In genomic region chr1:172205741-172206087, GRCm38 (mm10) we compare ENCODE assay signal across 8 mouse cellular contexts. TPM values are rescaled to one million over a fixed set of nuclear protein-coding genes. Genes with fewer than 3 reads are reported as not detected.
DNase-seq lines count a peak whose midpoint lies in the region; ATAC-seq and TF ChIP-seq lines count a peak whose summit lies in the region.

No protein-coding gene starts in this region.

- 7% methylated on average over 3 of the region's 3 CpGs for WGBS in heart, embryonic 15.5 days
- 6% methylated on average over 3 of the region's 3 CpGs for WGBS in forebrain, embryonic 11.5 days
- 18% methylated on average over 3 of the region's 3 CpGs for WGBS in liver, embryonic 13.5 days (ENCODE audit: insufficient replicate concordance)
- 12% methylated on average over 3 of the region's 3 CpGs for WGBS in stomach, embryonic 16.5 days

- TF ChIP-seq POLR2A in ES-Bruce4 (IDR thresholded peaks at IDR 0.05; ENCODE audit: insufficient read depth, low read length): no peak

- H3K27me3 ChIP-seq in heart, embryonic 15.5 days: no peaks in the 10 kb centered on the region
- no peaks in the 10 kb centered on the region for H3K27me3 ChIP-seq in ES-Bruce4 (ENCODE audit: control insufficient read depth, insufficient read depth, low read length, poor library complexity, severe bottlenecking)
- no peaks in the 10 kb centered on the region for H3K27me3 ChIP-seq in forebrain, embryonic 11.5 days (ENCODE audit: control insufficient read depth, insufficient read depth, low read length)
- H3K27me3 ChIP-seq in liver, embryonic 13.5 days: peaks cover 17% of the 10 kb centered on the region
- no peaks in the 10 kb centered on the region for H3K27me3 ChIP-seq in stomach, embryonic 16.5 days (ENCODE audit: control insufficient read depth, insufficient read depth, low read length)

- peak overlapping the region; percentile 82 for H3K9ac ChIP-seq in heart, embryonic 15.5 days
- peak overlapping the region; percentile 64; the same call in 1 of the 2 replicates for H3K9ac ChIP-seq in ES-Bruce4 (ENCODE audit: low read depth, poor library complexity, severe bottlenecking)
- H3K9ac ChIP-seq in forebrain, embryonic 11.5 days (ENCODE audit: low read length): peak overlapping the region; percentile 93
- peak overlapping the region; percentile 69 for H3K9ac ChIP-seq in liver, embryonic 13.5 days
- H3K9ac ChIP-seq in stomach, embryonic 16.5 days (ENCODE audit: low read length): peak overlapping the region; percentile 91

- peak overlapping the region; percentile 72 for H3K4me2 ChIP-seq in heart, embryonic 15.5 days
- peak overlapping the region; percentile 59 for H3K4me2 ChIP-seq in forebrain, embryonic 11.5 days (ENCODE audit: low read depth, low read length, severe bottlenecking)
- peak overlapping the region; percentile 72 for H3K4me2 ChIP-seq in liver, embryonic 13.5 days
- peak overlapping the region; percentile 66 for H3K4me2 ChIP-seq in stomach, embryonic 16.5 days (ENCODE audit: low read depth, low read length)

- no peak for ATAC-seq in heart, embryonic 15.5 days (replicated peaks; ENCODE audit: insufficient number of reproducible peaks, insufficient read depth, low FRiP score, low read depth)
- ATAC-seq in forebrain, embryonic 11.5 days (replicated peaks; ENCODE audit: low FRiP score): no peak
- ATAC-seq in liver, embryonic 13.5 days (ENCODE audit: low read depth): no peak
- ATAC-seq in stomach, embryonic 16.5 days (ENCODE audit: insufficient read depth, low FRiP score): no peak

- no peak for TF ChIP-seq EP300 in ES-Bruce4 (IDR thresholded peaks at IDR 0.05; ENCODE audit: insufficient read depth, low read depth, low read length)

- H3K9me3 ChIP-seq in heart, embryonic 15.5 days (replicated peaks): no peaks in the 10 kb centered on the region
- H3K9me3 ChIP-seq in ES-Bruce4 (replicated peaks; ENCODE audit: control insufficient read depth, insufficient read depth, low read length, poor library complexity, severe bottlenecking): no peaks in the 10 kb centered on the region
- H3K9me3 ChIP-seq in forebrain, embryonic 11.5 days (ENCODE audit: control insufficient read depth, low read length): no peaks in the 10 kb centered on the region
- no peaks in the 10 kb centered on the region for H3K9me3 ChIP-seq in liver, embryonic 13.5 days (replicated peaks)
- H3K9me3 ChIP-seq in stomach, embryonic 16.5 days (replicated peaks; ENCODE audit: control insufficient read depth, low read length): no peaks in the 10 kb centered on the region

- H3K4me1 ChIP-seq in heart, embryonic 15.5 days (replicated peaks): peaks cover 66% of the 10 kb centered on the region
- H3K4me1 ChIP-seq in ES-Bruce4 (ENCODE audit: control insufficient read depth, insufficient read depth, low read length): peaks cover 17% of the 10 kb centered on the region
- H3K4me1 ChIP-seq in forebrain, embryonic 11.5 days (replicated peaks; ENCODE audit: control insufficient read depth, insufficient read depth, low read length): peaks cover 47% of the 10 kb centered on the region
- H3K4me1 ChIP-seq in liver, embryonic 13.5 days (replicated peaks): peaks cover 59% of the 10 kb centered on the region
- H3K4me1 ChIP-seq in stomach, embryonic 16.5 days (ENCODE audit: control insufficient read depth, insufficient read depth, low read length): peaks cover 61% of the 10 kb centered on the region

- H3K36me3 ChIP-seq in heart, embryonic 15.5 days: no peaks in the 10 kb centered on the region
- H3K36me3 ChIP-seq in ES-Bruce4 (ENCODE audit: control insufficient read depth, insufficient read depth, low read length, poor library complexity, severe bottlenecking): no peaks in the 10 kb centered on the region
- H3K36me3 ChIP-seq in forebrain, embryonic 11.5 days (ENCODE audit: control insufficient read depth, insufficient read depth, low read length): no peaks in the 10 kb centered on the region
- peaks cover 10% of the 10 kb centered on the region for H3K36me3 ChIP-seq in liver, embryonic 13.5 days
- H3K36me3 ChIP-seq in stomach, embryonic 16.5 days (ENCODE audit: control insufficient read depth, insufficient read depth, low read length): no peaks in the 10 kb centered on the region

- peak overlapping the region; percentile 94 for H3K27ac ChIP-seq in heart, embryonic 15.5 days
- no peak overlapping the region for H3K27ac ChIP-seq in ES-Bruce4 (ENCODE audit: insufficient read depth, low read length)
- peak overlapping the region; percentile 95 for H3K27ac ChIP-seq in forebrain, embryonic 11.5 days (ENCODE audit: low read depth, low read length)
- no peak overlapping the region for H3K27ac ChIP-seq in liver, embryonic 13.5 days
- peak overlapping the region; percentile 95 for H3K27ac ChIP-seq in stomach, embryonic 16.5 days (ENCODE audit: low read length)

- no peak for TF ChIP-seq CTCF in ES-Bruce4 (IDR thresholded peaks at IDR 0.05; ENCODE audit: low read depth, low read length)

- DNase-seq in heart, adult 18-20 months: no peak
- DNase-seq in forebrain, embryonic 11.5 days (ENCODE audit: low spot score): peak; percentile 55
- no peak for DNase-seq in liver, embryonic 13.5 days
- no peak for DNase-seq in thymus, adult 18-20 months
- DNase-seq in kidney, adult 18-20 months: no peak

- peak overlapping the region; percentile 73 for H3K4me3 ChIP-seq in heart, embryonic 15.5 days
- H3K4me3 ChIP-seq in ES-Bruce4 (ENCODE audit: low read depth, low read length): no peak overlapping the region
- H3K4me3 ChIP-seq in forebrain, embryonic 11.5 days (ENCODE audit: low read depth, low read length): peak overlapping the region; percentile 85
- peak overlapping the region; percentile 58 for H3K4me3 ChIP-seq in liver, embryonic 13.5 days (replicated peaks)
- H3K4me3 ChIP-seq in stomach, embryonic 16.5 days (replicated peaks; ENCODE audit: low read length): peak overlapping the region; percentile 61

RNA-seq across cellular contexts. Expression of gene Pea15a, which starts 0.9 kb away (rescaled TPM):
- polyA plus RNA-seq in heart, embryonic 15.5 days (2015; fragmentation: Nextera tagmentation; extraction: Ambion mirVana): 165 and 179 TPM in 2 replicates
- total RNA-seq in heart, adult 18-20 months (2021): 10 to 100 TPM; 57.4 to 69.9 TPM
- polyA plus RNA-seq in ES-Bruce4 (2011; ENCODE audit: insufficient read depth, insufficient read length, low read depth, missing spikeins): 61.0 and 62.6 TPM in 2 replicates
- polyA plus RNA-seq in forebrain, embryonic 11.5 days (2014; fragmentation: Nextera tagmentation; extraction: Ambion mirVana): 371 and 409 TPM in 2 replicates
- 20.9 and 22.2 TPM in 2 replicates for polyA plus RNA-seq in liver, embryonic 13.5 days (2015; fragmentation: Nextera tagmentation; extraction: Ambion mirVana)
- 131 and 148 TPM in 2 replicates for polyA plus RNA-seq in stomach, embryonic 16.5 days (2015; fragmentation: Nextera tagmentation; extraction: Ambion mirVana)

RNA-seq across cellular contexts. Expression of gene Casq1, which starts 14.0 kb away (rescaled TPM):
- 96.7 and 102 TPM in 2 replicates for polyA plus RNA-seq in heart, embryonic 15.5 days (2015; fragmentation: Nextera tagmentation; extraction: Ambion mirVana)
- 1 to 10 TPM; 2.2 to 2.7 TPM for total RNA-seq in heart, adult 18-20 months (2021)
- polyA plus RNA-seq in ES-Bruce4 (2011; ENCODE audit: insufficient read depth, insufficient read length, low read depth, missing spikeins): 1.7 and 1.8 TPM in 2 replicates
- polyA plus RNA-seq in forebrain, embryonic 11.5 days (2014; fragmentation: Nextera tagmentation; extraction: Ambion mirVana): 1.1 and 2.0 TPM in 2 replicates
- 0.29 and 0.55 TPM in 2 replicates for polyA plus RNA-seq in liver, embryonic 13.5 days (2015; fragmentation: Nextera tagmentation; extraction: Ambion mirVana)
- 26.1 and 53.9 TPM in 2 replicates for polyA plus RNA-seq in stomach, embryonic 16.5 days (2015; fragmentation: Nextera tagmentation; extraction: Ambion mirVana)

RNA-seq across cellular contexts. Expression of gene Atp1a4, which starts 52.5 kb away (rescaled TPM):
- polyA plus RNA-seq in heart, embryonic 15.5 days (2015; fragmentation: Nextera tagmentation; extraction: Ambion mirVana): 0.10 and 0.28 TPM in 2 replicates
- total RNA-seq in heart, adult 18-20 months (2021): not detected
- polyA plus RNA-seq in ES-Bruce4 (2011; ENCODE audit: insufficient read depth, insufficient read length, low read depth, missing spikeins): not detected in 2 replicates
- 0.08 TPM in 1 of 2 replicates, not detected in the other for polyA plus RNA-seq in forebrain, embryonic 11.5 days (2014; fragmentation: Nextera tagmentation; extraction: Ambion mirVana)
- 0.03 TPM in 1 of 2 replicates, not detected in the other for polyA plus RNA-seq in liver, embryonic 13.5 days (2015; fragmentation: Nextera tagmentation; extraction: Ambion mirVana)
- 0.04 TPM in 1 of 2 replicates, not detected in the other for polyA plus RNA-seq in stomach, embryonic 16.5 days (2015; fragmentation: Nextera tagmentation; extraction: Ambion mirVana)

RNA-seq across cellular contexts. Expression of gene Igsf8, which starts 55.7 kb away (rescaled TPM):
- 20.6 and 35.4 TPM in 2 replicates for polyA plus RNA-seq in heart, embryonic 15.5 days (2015; fragmentation: Nextera tagmentation; extraction: Ambion mirVana)
- total RNA-seq in heart, adult 18-20 months (2021): 10 to 100 TPM in 1 of 2 experiments, 1 to 10 TPM in 1; 9.8 to 10.1 TPM
- polyA plus RNA-seq in ES-Bruce4 (2011; ENCODE audit: insufficient read depth, insufficient read length, low read depth, missing spikeins): 35.4 and 35.8 TPM in 2 replicates
- polyA plus RNA-seq in forebrain, embryonic 11.5 days (2014; fragmentation: Nextera tagmentation; extraction: Ambion mirVana): 104 and 122 TPM in 2 replicates
- 15.4 and 16.8 TPM in 2 replicates for polyA plus RNA-seq in liver, embryonic 13.5 days (2015; fragmentation: Nextera tagmentation; extraction: Ambion mirVana)
- polyA plus RNA-seq in stomach, embryonic 16.5 days (2015; fragmentation: Nextera tagmentation; extraction: Ambion mirVana): 27.8 and 35.0 TPM in 2 replicates

RNA-seq across cellular contexts. Expression of gene Dcaf8, which starts 57.8 kb away (rescaled TPM):
- 107 and 118 TPM in 2 replicates for polyA plus RNA-seq in heart, embryonic 15.5 days (2015; fragmentation: Nextera tagmentation; extraction: Ambion mirVana)
- total RNA-seq in heart, adult 18-20 months (2021): 100 to 1,000 TPM; 110 to 119 TPM
- polyA plus RNA-seq in ES-Bruce4 (2011; ENCODE audit: insufficient read depth, insufficient read length, low read depth, missing spikeins): 98.6 and 103 TPM in 2 replicates
- 116 and 118 TPM in 2 replicates for polyA plus RNA-seq in forebrain, embryonic 11.5 days (2014; fragmentation: Nextera tagmentation; extraction: Ambion mirVana)
- 58.1 and 65.0 TPM in 2 replicates for polyA plus RNA-seq in liver, embryonic 13.5 days (2015; fragmentation: Nextera tagmentation; extraction: Ambion mirVana)
- 120 and 123 TPM in 2 replicates for polyA plus RNA-seq in stomach, embryonic 16.5 days (2015; fragmentation: Nextera tagmentation; extraction: Ambion mirVana)

Comparison
In these comparisons a context has a peak if more than half of its experiments do, and no peak if none do; other contexts are left out.
1. H3K27ac ChIP-seq: peak in heart, embryonic 15.5 days (single experiment), forebrain, embryonic 11.5 days (single experiment) and stomach, embryonic 16.5 days (single experiment); none in ES-Bruce4 (single experiment) and liver, embryonic 13.5 days (single experiment).
2. Peak in every context shown above with its lines, with median percentiles within 50 percentile points of each other: H3K4me2 ChIP-seq and H3K9ac ChIP-seq.